Mouse (Mus musculus) hindbrain, embryonic 12.5 days (tissue): ENCODE measurements at regions not wholly inside any gene's neighbourhood (a gene's known extent, or its start where the extent isn't known, plus 50 kb on each side); places are given as distances from the start of the nearest gene placed in this dataset.
A peak's percentile ranks its signal among the peaks of the same experiment; 100 is the strongest.

Experiments
- ATAC-seq: fragments of 200-750 bp; cut with Nextera tagmentation; 2 replicates; pipeline ENCODE4 v1.8.0; 2017; ENCODE audit warnings: moderate TSS enrichment; ENCODE audit not compliant: low FRiP score
- H3K27ac ChIP-seq: fragments of 300-500 bp; sonication (generic); 2 replicates; pipeline ENCODE4 v1.5.1; 2016; ENCODE audit warnings: mild to moderate bottlenecking
- H3K27me3 ChIP-seq: fragments of 300-500 bp; sonication (generic); 2 replicates; pipeline ENCODE4 v1.6.1; 2016; ENCODE audit warnings: mild to moderate bottlenecking
- H3K36me3 ChIP-seq: fragments of 300-500 bp; sonication (generic); 2 replicates; pipeline ENCODE4 v1.6.1; 2016; ENCODE audit warnings: mild to moderate bottlenecking
- H3K4me1 ChIP-seq: fragments of 300-500 bp; sonication (generic); 2 replicates; pipeline ENCODE4 v1.6.1; 2016
- H3K4me2 ChIP-seq: fragments of 300-500 bp; sonication (generic); replicated peaks from 2 replicates; pipeline ENCODE4 v1.6.1; 2016; ENCODE audit warnings: mild to moderate bottlenecking
- H3K4me3 ChIP-seq: fragments of 300-500 bp; sonication (generic); 2 replicates; pipeline ENCODE4 v1.5.1; 2016; ENCODE audit warnings: mild to moderate bottlenecking
- H3K9ac ChIP-seq: fragments of 300-500 bp; sonication (generic); 2 replicates; pipeline ENCODE4 v1.6.1; 2016; ENCODE audit warnings: mild to moderate bottlenecking, moderate library complexity
- H3K9me3 ChIP-seq: fragments of 300-500 bp; sonication (generic); replicated peaks from 2 replicates; pipeline ENCODE4 v1.6.1; 2016; ENCODE audit warnings: mild to moderate bottlenecking
- WGBS: fragments of 180-500 bp; shearing (Covaris S2); methylation state at CpG from one replicate; pipeline ENCODE4 v1.1.7; 2016; 5-methylcytosine and 5-hydroxymethylcytosine counted together

GRCm38 (mm10) chr12:109896906-109897305 is 296.8 kb upstream of the Rtl1 start:
- Histone ChIP-seq H3K9me3 (no peaks in the 10 kb centered on the region), H3K27ac (no peak overlapping the region), H3K36me3 (no peaks in the 10 kb centered on the region), H3K4me3 (no peak overlapping the region), H3K9ac (no peak overlapping the region), H3K4me2 (no peak overlapping the region), H3K4me1 (no peaks in the 10 kb centered on the region), H3K27me3 (no peaks in the 10 kb centered on the region)
- 88% methylated on average over 10 of the region's 10 CpGs for WGBS
- ATAC-seq = no peak

DNA sequence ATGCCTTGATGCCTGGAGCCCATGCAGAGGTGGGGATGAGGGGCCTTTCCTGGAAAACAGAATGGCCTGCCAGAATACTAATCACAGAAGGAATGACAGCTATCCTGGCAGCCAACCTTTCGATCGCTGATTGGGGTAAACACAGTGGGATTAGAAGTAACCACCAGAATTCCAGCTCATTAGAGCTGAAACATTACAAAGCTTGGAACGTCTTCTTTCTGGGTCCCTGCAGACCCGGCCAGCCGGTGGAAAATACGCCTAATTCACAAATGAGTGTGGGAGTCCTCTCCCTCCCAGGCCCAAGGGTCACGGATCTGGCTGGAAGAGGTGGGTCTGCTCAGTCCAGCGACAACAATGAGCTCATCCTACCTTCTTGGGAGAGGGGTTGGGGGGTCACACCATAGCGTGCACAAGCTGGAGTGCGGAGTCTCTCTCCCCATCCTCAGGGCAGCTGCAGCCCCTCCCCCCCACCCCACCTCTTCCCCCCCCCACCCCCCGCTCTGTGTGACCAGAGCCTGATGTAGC is 297.8 kb upstream of the Rtl1 start:
- no peak for ATAC-seq
- Histone ChIP-seq H3K4me1 (no peaks in the 10 kb centered on the region), H3K36me3 (no peaks in the 10 kb centered on the region), H3K9ac (no peak overlapping the region), H3K4me2 (no peak overlapping the region), H3K27me3 (no peaks in the 10 kb centered on the region), H3K4me3 (no peak overlapping the region), H3K27ac (no peak overlapping the region), H3K9me3 (no peaks in the 10 kb centered on the region)
- 79% methylated on average over 10 of the region's 11 CpGs for WGBS

- H3K4me3 ChIP-seq = no peak overlapping the region
- no peak overlapping the region for H3K27ac ChIP-seq
- no peaks in the 10 kb centered on the region for H3K4me1 ChIP-seq
- WGBS = 77% methylated on average over 3 of the region's 3 CpGs
- no peaks in the 10 kb centered on the region for H3K36me3 ChIP-seq
- H3K27me3 ChIP-seq = no peaks in the 10 kb centered on the region
- ATAC-seq = no peak
- no peak overlapping the region for H3K9ac ChIP-seq
- no peak overlapping the region for H3K4me2 ChIP-seq
- H3K9me3 ChIP-seq = no peaks in the 10 kb centered on the region
Measured at GRCm38 (mm10) chr12:109899420-109899819, 299.3 kb upstream of the Rtl1 start.

GRCm38 (mm10) chr12:109910966-109911495 is 310.9 kb upstream of the Rtl1 start:
- Histone ChIP-seq H3K4me3 (no peak overlapping the region), H3K36me3 (no peaks in the 10 kb centered on the region), H3K4me2 (no peak overlapping the region), H3K27me3 (no peaks in the 10 kb centered on the region), H3K9ac (no peak overlapping the region), H3K4me1 (peaks cover 13% of the 10 kb centered on the region), H3K27ac (no peak overlapping the region), H3K9me3 (no peaks in the 10 kb centered on the region)
- 18% methylated on average over 9 of the region's 9 CpGs for WGBS
- no peak for ATAC-seq

DNA sequence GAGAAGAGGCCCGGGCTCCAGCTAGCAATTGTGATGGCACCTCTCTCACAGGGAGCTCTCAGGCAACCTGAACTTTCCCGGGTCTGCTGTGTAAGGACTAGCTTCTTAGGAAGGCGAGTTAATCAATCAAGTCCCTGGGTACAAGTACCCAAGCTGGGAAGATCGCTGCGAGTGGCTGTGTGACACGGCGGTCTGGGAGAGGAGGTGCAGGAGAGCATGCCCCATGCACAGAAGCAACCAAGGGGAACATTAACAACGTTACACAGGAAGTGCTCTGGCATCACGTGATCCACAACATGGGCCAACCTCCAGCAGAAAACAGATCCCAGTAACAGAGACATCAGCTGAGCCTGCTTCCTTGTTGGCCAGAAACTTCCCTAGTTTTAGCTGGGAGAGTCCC is 311.4 kb upstream of the Rtl1 start:
- Histone ChIP-seq H3K4me3 (no peak overlapping the region), H3K36me3 (no peaks in the 10 kb centered on the region), H3K27me3 (no peaks in the 10 kb centered on the region), H3K27ac (no peak overlapping the region), H3K4me2 (no peak overlapping the region), H3K4me1 (peaks cover 13% of the 10 kb centered on the region), H3K9ac (no peak overlapping the region), H3K9me3 (no peaks in the 10 kb centered on the region)
- WGBS = 56% methylated on average over 9 of the region's 9 CpGs
- ATAC-seq = no peak

DNA sequence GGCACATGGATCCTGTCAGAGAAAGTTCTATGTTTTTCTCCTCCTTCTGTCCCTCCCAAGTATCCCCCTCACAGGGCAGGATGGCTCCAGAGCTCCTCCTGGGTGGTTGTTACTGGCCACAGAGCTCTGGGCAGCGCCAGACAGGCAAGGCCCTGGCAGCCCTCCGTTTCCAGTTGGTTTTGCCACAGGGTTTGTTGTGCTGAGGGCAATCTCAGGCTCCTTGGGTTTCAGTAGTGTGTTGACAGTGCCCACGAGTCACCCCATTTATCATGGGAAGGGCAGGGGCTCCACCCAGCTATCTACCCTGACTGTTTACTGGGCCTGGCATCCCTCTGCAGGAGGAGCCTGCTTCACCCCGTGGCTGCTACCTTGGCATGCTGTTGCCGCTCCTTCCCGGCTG is 317.6 kb upstream of the Rtl1 start:
- no peak overlapping the region for H3K27ac ChIP-seq
- no peak overlapping the region for H3K9ac ChIP-seq
- H3K27me3 ChIP-seq = no peaks in the 10 kb centered on the region
- 0 out of 2 replicates have a peak, but pooled peaks cover 3% of the 10 kb centered on the region for H3K4me1 ChIP-seq
- H3K36me3 ChIP-seq = no peaks in the 10 kb centered on the region
- H3K9me3 ChIP-seq = no peaks in the 10 kb centered on the region
- WGBS = 83% methylated on average over 6 of the region's 6 CpGs
- ATAC-seq = no peak
- H3K4me3 ChIP-seq = no peak overlapping the region
- no peak overlapping the region for H3K4me2 ChIP-seq

GRCm38 (mm10) chr12:109918901-109919300 is 318.8 kb upstream of the Rtl1 start:
- Histone ChIP-seq H3K27ac (no peak overlapping the region), H3K9me3 (no peaks in the 10 kb centered on the region), H3K9ac (no peak overlapping the region), H3K4me1 (0 out of 2 replicates have a peak, but pooled peaks cover 3% of the 10 kb centered on the region), H3K36me3 (no peaks in the 10 kb centered on the region), H3K4me3 (no peak overlapping the region), H3K4me2 (no peak overlapping the region), H3K27me3 (no peaks in the 10 kb centered on the region)
- ATAC-seq = no peak
- 73% methylated on average over 8 of the region's 8 CpGs for WGBS

DNA sequence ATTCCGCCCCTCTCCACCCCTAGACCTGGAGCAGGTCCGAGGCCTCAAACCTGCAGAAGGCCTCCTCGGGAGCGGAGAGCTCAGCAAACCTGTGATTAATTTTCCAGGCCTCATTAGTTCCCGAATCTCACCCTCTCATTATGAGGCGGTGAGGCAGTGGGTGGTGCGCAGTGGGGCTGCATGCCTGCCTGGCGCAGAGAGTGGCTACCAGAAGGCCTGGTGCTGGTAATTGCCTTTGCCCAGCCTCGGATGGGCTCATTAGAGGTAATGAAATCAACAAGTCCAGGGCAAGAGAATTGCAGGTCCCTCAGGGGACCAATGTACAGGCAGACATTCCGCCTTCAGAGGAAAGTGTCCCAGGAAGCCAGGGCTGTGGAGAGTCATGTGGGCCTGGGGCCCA is 322.0 kb upstream of the Rtl1 start:
- no peaks in the 10 kb centered on the region for H3K9me3 ChIP-seq
- WGBS = 73% methylated on average over 10 of the region's 10 CpGs
- 0 out of 2 replicates have a peak, but pooled peaks cover 3% of the 10 kb centered on the region for H3K4me1 ChIP-seq
- H3K9ac ChIP-seq = no peak overlapping the region
- no peak for ATAC-seq
- no peak overlapping the region for H3K4me3 ChIP-seq
- no peak overlapping the region for H3K27ac ChIP-seq
- H3K4me2 ChIP-seq = no peak overlapping the region
- no peaks in the 10 kb centered on the region for H3K27me3 ChIP-seq
- no peaks in the 10 kb centered on the region for H3K36me3 ChIP-seq

DNA sequence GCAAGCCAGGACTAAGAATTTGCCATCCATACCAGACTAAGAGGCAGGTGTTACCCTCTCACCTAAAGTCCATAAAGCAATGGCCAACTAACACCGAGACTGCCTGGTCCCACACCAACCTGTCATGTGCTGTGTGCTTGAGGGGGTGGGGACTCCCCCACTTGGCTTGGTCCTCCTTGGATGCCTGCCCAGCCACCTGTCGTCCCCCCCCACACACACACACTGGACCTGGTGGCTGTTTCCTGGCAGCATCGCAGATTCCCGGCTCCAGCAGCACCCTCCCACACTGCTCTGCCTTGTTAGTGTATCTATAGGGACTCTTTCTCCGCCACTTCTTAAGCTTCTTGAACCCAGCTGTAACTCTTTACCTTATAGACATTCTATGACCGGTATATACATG is 325.7 kb upstream of the Rtl1 start:
- H3K27ac ChIP-seq = no peak overlapping the region
- H3K9ac ChIP-seq = no peak overlapping the region
- no peaks in the 10 kb centered on the region for H3K4me1 ChIP-seq
- WGBS = 83% methylated on average over 6 of the region's 6 CpGs
- no peak overlapping the region for H3K4me2 ChIP-seq
- no peaks in the 10 kb centered on the region for H3K36me3 ChIP-seq
- H3K4me3 ChIP-seq = no peak overlapping the region
- no peaks in the 10 kb centered on the region for H3K9me3 ChIP-seq
- H3K27me3 ChIP-seq = no peaks in the 10 kb centered on the region
- ATAC-seq = no peak

GRCm38 (mm10) chr12:109926643-109927042 is 326.5 kb upstream of the Rtl1 start:
- ATAC-seq = no peak
- H3K4me3 ChIP-seq = no peak overlapping the region
- H3K4me1 ChIP-seq = no peaks in the 10 kb centered on the region
- no peak overlapping the region for H3K9ac ChIP-seq
- no peaks in the 10 kb centered on the region for H3K27me3 ChIP-seq
- no peaks in the 10 kb centered on the region for H3K36me3 ChIP-seq
- no peak overlapping the region for H3K4me2 ChIP-seq
- H3K9me3 ChIP-seq = no peaks in the 10 kb centered on the region
- WGBS = 64% methylated on average over 12 of the region's 12 CpGs
- H3K27ac ChIP-seq = no peak overlapping the region

DNA sequence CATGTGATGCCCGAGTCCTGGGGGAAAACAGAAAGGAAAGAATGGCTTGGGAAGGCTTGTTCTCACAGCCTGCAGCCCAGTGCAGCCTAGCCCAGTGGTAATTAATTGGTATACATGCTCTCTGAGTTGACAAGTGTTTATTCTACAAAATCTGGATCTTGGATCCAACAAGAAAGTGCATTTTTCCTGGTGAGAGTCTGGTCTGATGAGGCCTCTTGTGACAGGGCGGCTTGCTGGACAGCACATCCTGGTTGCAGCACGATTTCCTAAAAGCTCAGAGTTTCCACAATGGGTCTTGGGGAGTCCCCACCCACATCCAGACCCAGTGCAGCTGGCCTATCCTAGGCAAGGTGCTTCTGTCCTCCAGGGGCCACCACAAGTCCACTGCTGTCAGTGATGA is 332.7 kb upstream of the Dio3 start:
- peaks cover 37% of the 10 kb centered on the region for H3K4me1 ChIP-seq
- no peak overlapping the region for H3K4me3 ChIP-seq
- H3K9me3 ChIP-seq = no peaks in the 10 kb centered on the region
- no peaks in the 10 kb centered on the region for H3K36me3 ChIP-seq
- H3K27ac ChIP-seq = no peak overlapping the region; the same call in 1 of the 2 replicates
- no peak overlapping the region for H3K9ac ChIP-seq
- WGBS = 92% methylated on average over 3 of the region's 3 CpGs
- ATAC-seq = no peak
- peaks cover 8% of the 10 kb centered on the region for H3K27me3 ChIP-seq
- no peak overlapping the region for H3K4me2 ChIP-seq

GRCm38 (mm10) chr12:109946936-109947335 is 331.9 kb upstream of the Dio3 start:
- peak overlapping the region; percentile 78; the same call in 1 of the 2 replicates for H3K27ac ChIP-seq
- no peaks in the 10 kb centered on the region for H3K9me3 ChIP-seq
- no peaks in the 10 kb centered on the region for H3K36me3 ChIP-seq
- peaks cover 42% of the 10 kb centered on the region for H3K4me1 ChIP-seq
- H3K4me2 ChIP-seq = no peak overlapping the region
- ATAC-seq = no peak
- no peak overlapping the region for H3K9ac ChIP-seq
- WGBS = 35% methylated on average over 1 of the region's 1 CpGs
- H3K4me3 ChIP-seq = no peak overlapping the region
- H3K27me3 ChIP-seq = peaks cover 10% of the 10 kb centered on the region

DNA sequence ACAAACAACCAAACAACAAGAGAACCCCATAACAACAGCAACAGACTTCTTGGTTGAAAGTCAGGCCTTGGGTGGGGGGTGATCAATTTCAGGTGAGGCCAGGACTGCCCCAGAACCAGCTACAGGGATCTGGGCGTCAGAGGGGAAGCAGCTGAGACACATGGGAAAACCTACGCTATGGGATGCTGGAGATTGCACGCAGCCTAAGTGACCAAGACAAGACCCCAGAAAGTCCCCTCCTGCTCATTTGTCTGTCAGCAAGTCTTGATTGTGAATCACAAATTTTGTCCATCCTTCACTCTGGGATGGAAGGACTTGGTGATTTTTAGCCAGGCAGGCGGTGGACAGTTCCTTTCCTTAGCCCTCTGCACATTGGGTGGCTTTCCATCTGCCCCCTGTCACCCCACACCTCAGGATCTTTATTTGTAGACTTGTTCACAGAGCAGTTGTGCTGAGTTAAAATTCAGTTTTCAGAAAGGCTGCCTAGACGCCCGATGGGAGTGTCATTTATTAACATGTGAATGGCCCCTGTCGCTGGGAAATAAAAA is 330.9 kb upstream of the Dio3 start:
- Histone ChIP-seq H3K4me3 (no peak overlapping the region), H3K9me3 (no peaks in the 10 kb centered on the region), H3K36me3 (no peaks in the 10 kb centered on the region), H3K4me1 (peaks cover 42% of the 10 kb centered on the region), H3K9ac (0 out of 2 replicates have a peak overlapping the region, but pooled peaks have one; percentile 15), H3K27me3 (peaks cover 10% of the 10 kb centered on the region), H3K4me2 (no peak overlapping the region), H3K27ac (peak overlapping the region; percentile 78)
- WGBS = 8% methylated on average over 7 of the region's 7 CpGs
- peak; percentile 6; the same call in 1 of the 2 replicates for ATAC-seq
